Mouse (Mus musculus) liver, embryonic 18 days (tissue): ENCODE measurements around the gene 4930579G24Rik. TPM values are rescaled to one million over a fixed set of nuclear protein-coding genes. Genes with fewer than 3 reads are reported as not detected.

Experiments
- polyA plus RNA-seq: library from polyadenylated mRNA; depleted of rRNA; stranded (reverse); fragments of >200 nt; gene quantifications from 2 replicates; pipeline ENCODE4 v1.2.3, GENCODE M21; 2012; rRNA removed

The 4930579G24Rik gene
- polyA plus RNA-seq, result 4.5 and 5.2 TPM in 2 replicates

DNA sequence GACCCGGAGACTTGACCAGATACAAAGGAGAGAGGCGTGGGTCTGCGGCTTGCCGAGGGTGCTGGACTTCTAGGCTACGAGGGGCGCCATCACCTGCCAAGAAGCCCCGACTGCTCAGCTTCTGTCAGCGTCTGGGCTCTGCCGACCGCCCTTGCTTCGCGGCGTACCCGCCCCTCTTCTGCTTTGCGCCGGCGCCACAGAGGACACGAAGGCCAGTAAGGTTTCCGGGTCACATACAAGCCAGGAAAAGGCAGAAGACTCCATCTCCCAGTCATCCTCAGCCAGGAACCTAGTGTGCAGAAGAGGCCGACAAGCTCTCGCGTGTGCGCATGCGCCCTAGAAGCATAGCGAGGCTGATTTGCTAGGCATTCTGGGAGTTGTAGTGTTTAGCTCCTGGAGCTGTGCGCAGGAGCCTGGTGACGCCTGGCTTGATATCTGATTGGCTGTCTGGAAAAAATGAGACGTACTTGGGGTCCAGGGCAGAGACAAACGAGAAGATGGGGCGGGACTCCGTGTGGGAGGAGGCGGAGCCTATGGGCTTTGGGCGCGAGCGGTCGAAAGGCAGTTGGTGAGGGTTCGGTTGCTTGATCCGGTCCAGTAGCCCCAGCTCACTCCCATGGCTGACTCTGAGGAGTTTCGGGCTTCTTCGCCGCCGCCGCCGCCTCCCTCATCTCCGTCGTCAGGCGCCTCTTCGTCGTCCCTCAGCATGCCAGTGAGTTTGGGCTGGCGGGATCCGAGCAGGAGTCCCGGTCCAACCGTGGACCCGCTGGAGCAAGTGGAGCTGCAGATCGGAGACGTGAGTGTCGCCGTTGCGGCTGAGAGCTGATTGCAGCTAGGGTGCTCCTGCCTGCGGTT lies at the start of gene 4930579G24Rik:
Gene 4930579G24Rik, plus strand, starts transcription at position 519 of the 855 bp plus-strand sequence.

DNA sequence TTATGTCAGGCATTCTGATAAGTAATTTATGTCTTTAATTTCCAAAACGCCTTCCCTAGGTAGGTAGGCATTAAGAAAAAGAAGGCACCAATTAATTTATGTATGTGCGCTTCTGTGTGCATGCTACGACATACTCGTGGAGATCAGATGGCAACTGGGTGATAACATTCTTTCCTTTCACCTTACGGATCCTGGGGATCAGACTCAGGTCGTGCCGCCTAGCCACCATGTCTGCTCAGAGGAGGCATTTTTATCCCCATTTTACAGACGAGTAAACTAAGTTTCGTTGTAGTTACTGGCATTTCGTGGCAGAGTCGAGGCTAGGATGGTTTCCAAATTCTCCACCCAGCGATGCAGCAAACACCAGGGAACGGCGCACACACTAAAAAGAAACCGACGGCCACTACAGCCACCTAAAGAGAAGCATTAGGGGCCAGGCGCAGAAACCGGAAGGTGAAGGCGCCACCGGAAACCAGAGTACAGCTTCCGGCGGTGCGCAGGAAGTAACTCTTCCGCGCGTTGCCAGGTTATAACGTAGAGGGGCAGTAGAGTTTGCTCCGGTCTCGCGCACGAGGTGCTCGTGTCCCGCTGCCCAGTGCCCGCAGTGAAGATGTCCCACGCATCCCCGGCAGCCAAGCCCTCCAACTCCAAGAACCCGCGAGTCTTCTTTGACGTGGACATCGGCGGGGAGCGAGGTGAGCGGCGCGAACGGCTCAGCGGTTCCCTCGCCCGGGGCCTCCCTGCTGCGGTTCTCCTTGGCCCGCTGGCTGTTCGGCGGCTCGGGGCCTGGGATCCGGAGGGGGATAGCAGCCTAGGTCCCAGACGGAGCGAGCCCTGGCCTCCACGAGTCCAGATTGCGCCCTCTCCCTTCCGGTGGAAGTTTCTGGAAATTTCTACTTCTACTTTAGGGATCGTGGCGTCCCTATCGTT lies 37.8 kb upstream of the 4930579G24Rik start, which contains the start of gene Ppid:
Gene Ppid, plus strand, starts transcription at position 480 of the 930 bp plus-strand sequence.

GRCm38 (mm10) chr3:79629416-79629730 lies 494 bp downstream of the 4930579G24Rik start, which contains the start of gene Etfdh:
Etfdh (minus strand) TSS chr3:79629500.

Other genes with a start within 250 kb of the 4930579G24Rik start
- gene Fnip2, start 61.3 kb upstream of the 4930579G24Rik start, polyA plus RNA-seq, result 4.2 and 4.3 TPM in 2 replicates
- gene Ppid, start 37.7 kb upstream of the 4930579G24Rik start, polyA plus RNA-seq, result 37.8 and 39.4 TPM in 2 replicates
- gene Etfdh, start 421 bp downstream of the 4930579G24Rik start, polyA plus RNA-seq, result 86.6 and 93.8 TPM in 2 replicates
- gene Rxfp1, start 108.8 kb downstream of the 4930579G24Rik start, polyA plus RNA-seq, result 0.04 and 0.06 TPM in 2 replicates
- 0.74 and 0.78 TPM in 2 replicates for gene Tmem144, start 223.7 kb downstream of the 4930579G24Rik start, polyA plus RNA-seq